Mouse (Mus musculus) embryonic facial prominence, embryonic 12.5 days (tissue): ENCODE measurements around the gene 2300002M23Rik. TPM values are rescaled to one million over a fixed set of nuclear protein-coding genes. Genes with fewer than 3 reads are reported as not detected.

Experiments
- ATAC-seq: fragments of 200-750 bp; cut with Nextera tagmentation; 2 replicates; pipeline ENCODE4 v1.8.0; 2017; ENCODE audit not compliant: insufficient number of reproducible peaks, insufficient read depth, low FRiP score, low TSS enrichment
- H3K27ac ChIP-seq: fragments of 300-500 bp; sonication (generic); 2 replicates; pipeline ENCODE4 v1.5.1; 2016; ENCODE audit warnings: mild to moderate bottlenecking
- H3K27me3 ChIP-seq: fragments of 300-500 bp; sonication (generic); 2 replicates; pipeline ENCODE4 v1.6.1; 2016; ENCODE audit warnings: mild to moderate bottlenecking, moderate library complexity
- H3K36me3 ChIP-seq: fragments of 300-500 bp; sonication (generic); 2 replicates; pipeline ENCODE4 v1.6.1; 2016; ENCODE audit warnings: mild to moderate bottlenecking
- H3K4me1 ChIP-seq: fragments of 300-500 bp; sonication (generic); 2 replicates; pipeline ENCODE4 v1.6.1; 2016
- H3K4me2 ChIP-seq: fragments of 300-500 bp; sonication (generic); replicated peaks from 2 replicates; pipeline ENCODE4 v1.6.1; 2016; ENCODE audit warnings: mild to moderate bottlenecking, moderate library complexity
- H3K4me3 ChIP-seq: fragments of 300-500 bp; sonication (generic); 2 replicates; pipeline ENCODE4 v1.5.1; 2016; ENCODE audit warnings: mild to moderate bottlenecking
- H3K9ac ChIP-seq: fragments of 300-500 bp; sonication (generic); 2 replicates; pipeline ENCODE4 v1.6.1; 2016; ENCODE audit warnings: mild to moderate bottlenecking, moderate library complexity
- H3K9me3 ChIP-seq: fragments of 300-500 bp; sonication (generic); 2 replicates; pipeline ENCODE4 v1.6.1; 2016; ENCODE audit warnings: mild to moderate bottlenecking, moderate library complexity
- WGBS: fragments of 180-500 bp; shearing (Covaris S2); methylation state at CpG from one replicate; pipeline ENCODE4 v1.1.7; 2016; 5-methylcytosine and 5-hydroxymethylcytosine counted together
- polyA plus RNA-seq: library from polyadenylated mRNA; unstranded; fragments of >200 nt; fragmentation: Nextera tagmentation; extraction: Ambion mirVana; gene quantifications from 2 replicates; pipeline ENCODE4 v1.2.1, GENCODE M21; 2016

2300002M23Rik gene
- polyA plus RNA-seq, 1 experiment from 2014 or later: not detected

DNA sequence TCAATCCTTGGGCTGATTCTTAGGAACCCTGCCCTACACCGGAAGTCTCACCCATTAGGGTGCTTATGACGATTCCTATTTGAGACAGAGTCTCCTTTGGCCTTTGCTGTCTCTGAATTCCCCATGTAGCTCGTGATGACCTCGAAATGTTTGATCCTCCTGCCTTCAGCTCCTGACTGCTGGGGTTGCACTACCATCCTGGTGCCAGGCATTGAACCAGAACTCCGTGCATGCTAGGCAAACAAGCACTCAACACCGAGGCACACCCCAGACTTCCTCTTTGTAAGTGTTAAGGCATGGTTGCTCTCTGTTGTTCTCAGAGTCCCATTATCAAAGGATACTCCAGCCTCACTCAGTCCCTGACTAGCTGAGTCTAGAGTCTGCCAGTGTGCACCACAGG lies 23.2 kb upstream of the 2300002M23Rik start:
- no peaks in the 10 kb centered on the region for H3K9me3 ChIP-seq
- no peaks in the 10 kb centered on the region for H3K27me3 ChIP-seq
- H3K4me2 ChIP-seq: no peak overlapping the region
- H3K9ac ChIP-seq: no peak overlapping the region
- 0 out of 2 replicates have a peak, but pooled peaks cover 6% of the 10 kb centered on the region for H3K4me1 ChIP-seq
- no peak overlapping the region for H3K4me3 ChIP-seq
- H3K36me3 ChIP-seq: no peaks in the 10 kb centered on the region
- H3K27ac ChIP-seq: no peak overlapping the region
- 81% methylated on average over 6 of the region's 6 CpGs for WGBS
- ATAC-seq: no peak

DNA sequence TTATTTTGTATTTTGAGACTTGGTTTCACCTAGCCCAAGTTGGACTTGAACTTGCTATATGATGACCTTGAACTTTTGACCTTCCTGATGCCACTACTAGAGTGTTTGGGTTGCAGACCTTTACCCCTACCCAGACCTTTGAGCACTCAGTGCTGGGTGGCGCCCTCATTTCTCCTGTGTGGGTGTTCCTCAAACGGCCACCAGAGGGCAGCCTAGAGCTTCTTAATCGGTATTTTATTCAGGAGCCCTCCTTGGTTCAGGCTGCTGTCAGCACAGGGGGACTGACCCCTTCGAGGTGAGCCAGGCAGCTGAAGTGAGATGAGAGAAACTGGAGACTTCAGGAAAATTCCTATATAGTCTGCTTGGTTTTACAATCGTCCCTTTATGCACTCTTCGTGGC lies 22.6 kb upstream of the 2300002M23Rik start:
- H3K27me3 ChIP-seq: no peaks in the 10 kb centered on the region
- no peak for ATAC-seq
- H3K27ac ChIP-seq: no peak overlapping the region
- 28% methylated on average over 6 of the region's 6 CpGs for WGBS
- H3K9me3 ChIP-seq: no peaks in the 10 kb centered on the region
- H3K4me2 ChIP-seq: no peak overlapping the region
- H3K4me3 ChIP-seq: no peak overlapping the region
- no peak overlapping the region for H3K9ac ChIP-seq
- H3K36me3 ChIP-seq: no peaks in the 10 kb centered on the region
- 0 out of 2 replicates have a peak, but pooled peaks cover 10% of the 10 kb centered on the region for H3K4me1 ChIP-seq

DNA sequence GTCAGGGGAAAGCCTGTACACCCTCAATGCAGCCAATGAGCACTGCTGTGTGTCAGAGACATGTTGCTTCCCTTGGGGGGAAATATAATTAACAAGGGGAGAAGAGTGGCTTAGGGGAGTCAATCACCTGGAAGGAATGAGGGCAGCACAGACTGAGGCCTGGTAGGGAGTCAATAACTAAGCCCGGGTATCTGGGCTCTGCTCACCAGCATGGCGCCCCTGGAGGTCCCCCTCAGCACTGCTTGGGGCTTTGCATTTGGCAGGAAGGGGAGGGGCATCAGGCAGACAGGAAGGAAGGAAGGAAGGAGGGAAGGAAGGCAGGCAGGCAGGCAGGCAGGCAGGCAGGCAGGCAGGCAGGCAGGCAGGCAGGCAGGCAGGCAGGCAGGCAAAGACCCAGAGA lies 19.8 kb upstream of the 2300002M23Rik start:
- 63% methylated on average over 2 of the region's 2 CpGs for WGBS
- H3K4me1 ChIP-seq: 0 out of 2 replicates have a peak, but pooled peaks cover 11% of the 10 kb centered on the region
- H3K4me3 ChIP-seq: no peak overlapping the region
- no peaks in the 10 kb centered on the region for H3K9me3 ChIP-seq
- H3K27me3 ChIP-seq: no peaks in the 10 kb centered on the region
- ATAC-seq: no peak
- no peaks in the 10 kb centered on the region for H3K36me3 ChIP-seq
- no peak overlapping the region for H3K9ac ChIP-seq
- H3K4me2 ChIP-seq: no peak overlapping the region
- no peak overlapping the region for H3K27ac ChIP-seq

DNA sequence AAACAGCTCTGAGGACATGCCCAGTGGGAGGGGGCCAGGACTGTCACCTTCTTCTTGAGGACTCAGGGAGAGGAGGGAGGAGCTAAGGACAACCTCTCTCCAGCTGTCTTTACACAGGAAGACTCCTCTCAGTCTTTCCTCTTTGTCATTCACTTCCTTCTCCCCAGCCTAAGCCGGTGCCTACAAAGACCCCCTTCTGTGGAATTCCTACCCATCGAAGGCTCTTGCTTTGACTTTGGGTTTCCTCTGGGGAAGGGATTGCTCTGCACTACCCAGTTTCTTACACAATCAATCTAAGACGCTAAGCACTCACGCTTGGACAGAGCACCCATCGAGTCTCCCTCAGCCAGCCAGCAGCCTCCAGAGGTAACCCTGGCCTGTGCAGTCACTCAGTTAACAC lies 18.6 kb upstream of the 2300002M23Rik start:
- no peaks in the 10 kb centered on the region for H3K27me3 ChIP-seq
- 0 out of 2 replicates have a peak, but pooled peaks cover 11% of the 10 kb centered on the region for H3K4me1 ChIP-seq
- H3K9ac ChIP-seq: no peak overlapping the region
- no peak overlapping the region for H3K27ac ChIP-seq
- H3K4me2 ChIP-seq: no peak overlapping the region
- H3K36me3 ChIP-seq: no peaks in the 10 kb centered on the region
- 18% methylated on average over 5 of the region's 5 CpGs for WGBS
- H3K9me3 ChIP-seq: no peaks in the 10 kb centered on the region
- H3K4me3 ChIP-seq: no peak overlapping the region
- ATAC-seq: no peak

DNA sequence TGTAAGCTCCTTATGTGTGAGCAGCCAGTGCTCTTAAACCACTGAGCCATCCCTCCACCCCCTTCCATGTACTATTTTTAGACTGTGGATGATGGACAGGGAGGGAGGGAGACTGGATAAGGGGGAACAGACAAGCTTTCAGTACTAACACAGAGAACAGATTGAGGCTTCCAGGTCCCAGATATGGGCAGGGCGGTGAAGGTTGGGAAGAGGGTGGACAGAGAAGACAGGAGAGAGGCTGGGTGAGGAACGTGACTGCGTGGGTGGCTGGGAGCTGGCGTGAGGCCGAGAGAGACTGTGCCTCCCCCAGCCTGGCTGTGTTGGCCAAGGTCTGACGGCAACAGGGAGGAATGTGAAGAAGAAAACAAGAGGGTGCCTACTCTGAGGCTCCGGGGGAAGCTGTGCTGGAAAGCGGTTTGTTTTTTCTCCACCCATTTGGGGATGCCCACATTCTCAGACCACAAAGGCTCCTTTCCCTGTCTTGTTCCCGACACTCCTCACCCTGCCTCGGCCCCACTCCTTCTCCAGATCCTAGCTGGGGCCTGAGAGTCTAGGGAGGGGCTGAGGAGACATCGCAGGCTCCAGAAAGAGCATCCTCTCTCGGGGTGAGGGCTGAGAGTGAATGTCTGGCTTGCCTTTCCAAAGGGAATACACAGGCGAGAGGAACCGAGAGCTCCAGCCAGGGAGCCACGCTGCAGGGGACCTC lies 17.7 kb upstream of the 2300002M23Rik start:
- H3K4me2 ChIP-seq: no peak overlapping the region; the same call in 1 of the 2 replicates
- no peak overlapping the region for H3K9ac ChIP-seq
- no peak overlapping the region for H3K4me3 ChIP-seq
- H3K36me3 ChIP-seq: no peaks in the 10 kb centered on the region
- no peaks in the 10 kb centered on the region for H3K27me3 ChIP-seq
- H3K27ac ChIP-seq: peak overlapping the region; percentile 64
- no peak for ATAC-seq
- WGBS: 49% methylated on average over 15 of the region's 15 CpGs
- no peaks in the 10 kb centered on the region for H3K9me3 ChIP-seq
- H3K4me1 ChIP-seq: 0 out of 2 replicates have a peak, but pooled peaks cover 11% of the 10 kb centered on the region

DNA sequence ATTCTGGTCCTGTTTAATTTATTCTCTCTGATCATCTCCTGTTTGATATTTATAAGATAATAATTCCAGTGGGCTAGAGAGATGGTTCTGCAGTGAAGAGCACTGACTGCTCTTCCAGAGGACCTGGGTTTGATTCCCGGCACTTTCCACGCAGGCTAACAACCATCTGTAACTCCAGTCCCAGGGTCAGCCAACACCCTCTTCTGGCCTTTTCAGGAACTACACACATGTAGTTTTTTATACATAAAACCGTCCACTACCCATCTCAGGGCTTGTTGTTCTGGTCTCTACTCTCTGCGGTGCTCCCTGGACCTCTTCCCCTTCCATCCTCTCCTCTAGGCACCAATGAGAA lies 17.1 kb upstream of the 2300002M23Rik start:
- Histone ChIP-seq H3K9me3 (no peaks in the 10 kb centered on the region), H3K4me2 (no peak overlapping the region), H3K27me3 (no peaks in the 10 kb centered on the region), H3K36me3 (no peaks in the 10 kb centered on the region), H3K4me1 (0 out of 2 replicates have a peak, but pooled peaks cover 11% of the 10 kb centered on the region), H3K4me3 (no peak overlapping the region), H3K27ac (no peak overlapping the region), H3K9ac (no peak overlapping the region)
- WGBS: 91% methylated on average over 4 of the region's 4 CpGs
- ATAC-seq: no peak

DNA sequence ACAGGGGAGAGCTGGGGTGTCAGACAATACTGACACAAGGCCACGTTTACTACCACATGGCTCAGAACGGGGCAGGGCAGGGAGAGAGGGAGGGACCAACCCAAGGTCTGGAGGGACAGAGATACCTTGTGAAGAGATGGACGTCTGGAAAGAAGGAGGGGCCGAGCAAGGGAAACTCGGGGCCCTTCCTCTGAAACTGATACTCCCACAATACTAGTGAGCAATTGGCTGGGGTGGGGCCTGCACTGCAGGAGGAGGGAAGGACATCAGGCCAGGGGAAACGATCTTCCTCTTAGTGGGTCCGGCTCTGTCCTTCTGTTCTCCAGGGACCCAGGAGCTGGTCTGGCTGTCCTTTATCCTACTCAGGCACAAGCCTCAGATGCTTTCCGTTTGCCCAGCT lies 16.4 kb upstream of the 2300002M23Rik start:
- no peak for ATAC-seq
- H3K9ac ChIP-seq: no peak overlapping the region
- 0 out of 2 replicates have a peak, but pooled peaks cover 11% of the 10 kb centered on the region for H3K4me1 ChIP-seq
- H3K27ac ChIP-seq: no peak overlapping the region
- H3K36me3 ChIP-seq: no peaks in the 10 kb centered on the region
- no peaks in the 10 kb centered on the region for H3K9me3 ChIP-seq
- no peak overlapping the region for H3K4me3 ChIP-seq
- H3K27me3 ChIP-seq: no peaks in the 10 kb centered on the region
- 35% methylated on average over 8 of the region's 8 CpGs for WGBS
- H3K4me2 ChIP-seq: no peak overlapping the region

DNA sequence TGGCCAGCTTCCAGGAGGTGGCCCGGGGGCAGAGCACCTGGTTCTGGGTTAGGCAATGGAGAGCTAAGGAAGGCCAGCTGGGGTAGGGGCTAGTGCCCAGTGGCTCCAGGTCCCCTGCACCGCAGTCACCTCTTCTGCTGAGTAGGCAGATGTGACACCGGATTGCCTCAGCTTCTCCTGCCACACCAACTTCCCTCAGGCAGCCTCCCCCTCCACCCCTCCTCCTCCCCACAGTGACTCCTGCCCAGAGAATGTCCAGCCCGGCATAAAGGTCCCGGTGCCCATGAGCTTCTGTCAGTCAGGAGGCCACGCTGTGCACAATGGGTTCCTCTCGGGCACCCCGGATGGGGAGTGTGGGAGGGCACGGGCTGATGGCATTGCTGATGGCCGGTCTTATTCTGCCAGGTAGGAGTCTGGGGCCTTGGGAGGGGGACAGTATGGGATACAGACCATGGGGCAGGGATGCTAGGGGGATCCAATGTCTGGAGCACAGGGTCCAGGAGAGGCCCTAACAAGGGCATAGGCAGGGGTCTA lies 15.3 kb upstream of the 2300002M23Rik start, which contains the start of gene Cdsn:
Gene Cdsn, plus strand, starts transcription at position 248 of the 534 bp plus-strand sequence.
- Histone ChIP-seq H3K9me3 (no peaks in the 10 kb centered on the region), H3K4me3 (no peak within 1 kb of the TSS), H3K9ac (no peak within 1 kb of the TSS; the same call in 1 of the 2 replicates), H3K4me1 (0 out of 2 replicates have a peak, but pooled peaks cover 11% of the 10 kb centered on the region), H3K27ac (no peak within 1 kb of the TSS), H3K36me3 (no peaks in the 10 kb centered on the region), H3K27me3 (no peaks in the 10 kb centered on the region), H3K4me2 (no peak within 1 kb of the TSS)
- ATAC-seq: no peak
- WGBS: 77% methylated on average over 10 of the region's 10 CpGs

DNA sequence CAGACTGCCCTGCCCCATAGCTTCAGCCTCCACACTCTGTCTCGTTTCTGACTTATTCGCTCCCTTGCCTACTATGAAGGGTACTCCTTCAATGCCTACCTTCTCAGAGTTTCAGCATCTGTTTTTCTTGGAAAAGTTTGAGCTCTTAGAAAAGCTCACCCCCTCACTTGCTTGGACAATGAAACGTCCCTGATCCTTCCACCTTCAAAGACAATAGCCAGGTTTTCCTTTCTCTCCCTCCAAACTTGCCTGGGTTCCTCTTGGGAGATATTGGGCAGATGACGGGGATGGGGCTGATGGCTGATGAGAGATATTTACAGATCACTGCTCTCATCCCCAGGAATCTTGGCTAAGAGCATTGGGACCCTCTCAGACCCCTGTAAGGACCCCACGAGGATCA lies 12.9 kb upstream of the 2300002M23Rik start:
- Histone ChIP-seq H3K9ac (no peak overlapping the region), H3K27me3 (no peaks in the 10 kb centered on the region), H3K4me2 (no peak overlapping the region), H3K4me3 (no peak overlapping the region), H3K36me3 (no peaks in the 10 kb centered on the region), H3K27ac (no peak overlapping the region), H3K4me1 (0 out of 2 replicates have a peak, but pooled peaks cover 5% of the 10 kb centered on the region), H3K9me3 (no peaks in the 10 kb centered on the region)
- ATAC-seq: no peak
- 80% methylated on average over 5 of the region's 5 CpGs for WGBS

DNA sequence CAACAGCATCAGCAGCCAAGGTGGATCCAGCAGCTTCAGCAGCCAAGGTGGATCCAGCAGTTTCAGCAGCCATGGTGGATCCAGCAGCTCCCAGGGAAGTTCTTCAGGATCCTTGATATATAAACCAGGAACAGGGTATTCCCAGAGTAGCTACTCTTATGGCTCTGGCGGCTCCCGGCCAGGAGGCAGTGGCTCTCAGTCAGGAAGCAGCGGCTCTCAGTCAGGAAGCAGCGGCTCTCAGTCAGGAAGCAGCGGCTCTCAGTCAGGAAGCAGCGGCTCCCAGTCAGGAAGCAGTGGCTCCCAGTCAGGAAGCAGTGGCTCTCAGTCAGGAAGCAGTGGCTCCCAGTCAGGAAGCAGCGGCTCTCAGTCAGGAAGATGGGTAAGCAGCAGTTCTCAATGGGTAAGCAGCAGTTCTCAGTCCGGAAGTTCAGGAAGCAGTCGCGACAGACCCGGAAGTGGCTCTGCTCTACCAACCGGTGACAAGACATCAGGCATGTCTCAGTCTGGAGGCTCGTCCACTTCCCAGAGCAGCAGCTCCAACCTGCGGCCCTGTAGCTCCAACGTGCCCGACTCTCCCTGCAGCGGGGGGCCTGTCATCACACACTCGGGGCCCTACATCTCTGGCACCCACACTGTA lies 12.4 kb upstream of the 2300002M23Rik start:
- 90% methylated on average over 18 of the region's 18 CpGs for WGBS
- H3K9ac ChIP-seq: no peak overlapping the region

DNA sequence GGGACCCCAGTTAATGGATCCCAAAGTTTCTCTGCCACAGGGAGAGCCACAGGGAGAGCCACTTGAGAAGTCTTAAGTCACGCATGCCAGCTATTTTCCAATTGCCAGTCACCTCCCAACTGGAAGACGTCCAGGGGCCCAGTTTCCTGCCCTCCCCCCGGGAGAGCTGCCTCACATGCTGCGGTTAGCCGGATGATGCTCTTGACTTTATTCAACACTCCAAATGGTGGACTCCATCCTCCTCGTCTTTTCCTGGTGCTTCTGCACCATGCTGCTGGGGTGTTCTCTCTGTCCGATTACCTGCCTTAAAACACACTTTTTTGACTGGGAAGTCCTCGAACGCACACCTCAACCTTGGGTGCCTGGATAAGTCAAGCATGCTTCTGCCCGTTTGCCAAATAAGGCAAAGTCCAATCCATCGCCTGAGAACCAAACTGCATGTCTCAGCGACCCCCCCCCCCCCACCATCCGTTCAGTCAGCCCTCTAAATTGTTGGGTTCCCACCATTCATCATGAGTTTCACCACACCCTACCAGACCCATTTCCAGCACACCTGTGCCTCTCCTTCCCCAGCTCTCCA lies 11.0 kb upstream of the 2300002M23Rik start:
- Histone ChIP-seq H3K4me1 (no peaks in the 10 kb centered on the region), H3K36me3 (no peaks in the 10 kb centered on the region), H3K4me3 (no peak overlapping the region), H3K4me2 (no peak overlapping the region), H3K27ac (no peak overlapping the region), H3K9me3 (no peaks in the 10 kb centered on the region), H3K9ac (no peak overlapping the region), H3K27me3 (no peaks in the 10 kb centered on the region)
- ATAC-seq: no peak
- WGBS: 89% methylated on average over 13 of the region's 13 CpGs

More for the DNA sequence above, 12.4 kb upstream of the 2300002M23Rik start:
- Histone ChIP-seq H3K4me1 (no peaks in the 10 kb centered on the region), H3K4me3 (no peak overlapping the region), H3K27me3 (no peaks in the 10 kb centered on the region), H3K27ac (no peak overlapping the region), H3K4me2 (no peak overlapping the region), H3K9me3 (no peaks in the 10 kb centered on the region), H3K36me3 (no peaks in the 10 kb centered on the region)
- no peak for ATAC-seq
